Mouse (Mus musculus) ES-Bruce4 (cell line): Measurements from ENCODE around the gene Sema6b.

ENCODE experiments used
- CTCF ChIP-seq: IDR thresholded peaks from one replicate; pipeline ENCODE4 v1.8.1; 2011; ENCODE audit warnings: low read depth, low read length
- POLR2A ChIP-seq: IDR thresholded peaks from one replicate; pipeline ENCODE4 v1.8.1; 2011; ENCODE audit warnings: low read length; ENCODE audit not compliant: insufficient read depth

- no peak for TF ChIP-seq POLR2A
- no peak for TF ChIP-seq CTCF
These were observed 14.0 kb downstream of the Sema6b start for GRCm38 (mm10) chr17:56126175-56126574.
